Mouse (Mus musculus): ENCODE measurements around the gene Rnf19b. TPM values are rescaled to one million over a fixed set of nuclear protein-coding genes. Genes with fewer than 3 reads are reported as not detected.

The Rnf19b gene
- polyA plus RNA-seq, 1 experiment from 2014 or later: 8.4 TPM

- Histone ChIP-seq H3K9ac (ENCODE audit: low read length) (peak overlapping the region; percentile 7; the same call in 1 of the 2 replicates), H3K4me2 (ENCODE audit: low read length) (peak overlapping the region; percentile 26), H3K36me3 (ENCODE audit: control insufficient read depth, insufficient read depth, low read length) (no peaks in the 10 kb centered on the region), H3K4me1 (replicated peaks; ENCODE audit: control insufficient read depth, insufficient read depth, low read length) (peaks cover 9% of the 10 kb centered on the region; the same call in 1 of the 2 replicates), H3K9me3 (ENCODE audit: control insufficient read depth, low read length) (no peaks in the 10 kb centered on the region), H3K4me3 (ENCODE audit: low read depth, low read length) (no peak overlapping the region), H3K27me3 (replicated peaks; ENCODE audit: control insufficient read depth, insufficient read depth, low read length) (peaks cover 34% of the 10 kb centered on the region), H3K27ac (ENCODE audit: low read depth) (no peak overlapping the region)
- DNase-seq (ENCODE audit: low spot score) (peak; percentile 94), ATAC-seq (replicated peaks; ENCODE audit: low FRiP score, low TSS enrichment, low read depth) (no peak)
- 11% methylated on average over 15 of the region's 15 CpGs for WGBS
Observed at GRCm38 (mm10) chr4:129134799-129135585, 76.9 kb downstream of the Rnf19b start.

Other genes starting within 250 kb of the Rnf19b start
- 6.5 and 6.6 TPM in 2 replicates for gene Trim62, start 174.7 kb upstream of the Rnf19b start, polyA plus RNA-seq (2014; fragmentation: Nextera tagmentation; extraction: Ambion mirVana)
- gene Azin2, start 95.8 kb upstream of the Rnf19b start, polyA plus RNA-seq (2014; fragmentation: Nextera tagmentation; extraction: Ambion mirVana): 17.5 and 20.1 TPM in 2 replicates
- gene Ak2, start 66.3 kb upstream of the Rnf19b start, polyA plus RNA-seq (2014; fragmentation: Nextera tagmentation; extraction: Ambion mirVana): 183 and 184 TPM in 2 replicates
- 32.2 and 45.9 TPM in 2 replicates for gene Tmem54, start 47.3 kb downstream of the Rnf19b start, polyA plus RNA-seq (2014; fragmentation: Nextera tagmentation; extraction: Ambion mirVana)
- 2.2 and 2.7 TPM in 2 replicates for gene Hpca, start 63.8 kb downstream of the Rnf19b start, polyA plus RNA-seq (2014; fragmentation: Nextera tagmentation; extraction: Ambion mirVana)
- 1.7 and 2.4 TPM in 2 replicates for gene Fndc5, start 78.7 kb downstream of the Rnf19b start, polyA plus RNA-seq (2014; fragmentation: Nextera tagmentation; extraction: Ambion mirVana)
- gene S100pbp, start 131.5 kb downstream of the Rnf19b start, polyA plus RNA-seq (2014; fragmentation: Nextera tagmentation; extraction: Ambion mirVana): 14.6 and 19.5 TPM in 2 replicates
- gene Yars, start 131.5 kb downstream of the Rnf19b start, polyA plus RNA-seq (2014; fragmentation: Nextera tagmentation; extraction: Ambion mirVana): 92.9 and 97.2 TPM in 2 replicates
- 7.2 and 7.4 TPM in 2 replicates for gene C77080, start 203.1 kb downstream of the Rnf19b start, polyA plus RNA-seq (2014; fragmentation: Nextera tagmentation; extraction: Ambion mirVana)
- gene Sync, start 229.3 kb downstream of the Rnf19b start, polyA plus RNA-seq (2014; fragmentation: Nextera tagmentation; extraction: Ambion mirVana): 1.3 and 2.1 TPM in 2 replicates